Mouse (Mus musculus) cerebellum, postnatal 10 days (tissue): ENCODE measurements around the gene Kirrel3.
A peak's percentile ranks its signal among the peaks of the same experiment; 100 is the strongest.

Source experiments
- DNase-seq, 2 experiments: peaks; one replicate each; pipeline ENCODE4 v3.0.0; 2021; ENCODE audit warnings: mixed read lengths in 2 of 2

The Kirrel3 gene

DNA sequence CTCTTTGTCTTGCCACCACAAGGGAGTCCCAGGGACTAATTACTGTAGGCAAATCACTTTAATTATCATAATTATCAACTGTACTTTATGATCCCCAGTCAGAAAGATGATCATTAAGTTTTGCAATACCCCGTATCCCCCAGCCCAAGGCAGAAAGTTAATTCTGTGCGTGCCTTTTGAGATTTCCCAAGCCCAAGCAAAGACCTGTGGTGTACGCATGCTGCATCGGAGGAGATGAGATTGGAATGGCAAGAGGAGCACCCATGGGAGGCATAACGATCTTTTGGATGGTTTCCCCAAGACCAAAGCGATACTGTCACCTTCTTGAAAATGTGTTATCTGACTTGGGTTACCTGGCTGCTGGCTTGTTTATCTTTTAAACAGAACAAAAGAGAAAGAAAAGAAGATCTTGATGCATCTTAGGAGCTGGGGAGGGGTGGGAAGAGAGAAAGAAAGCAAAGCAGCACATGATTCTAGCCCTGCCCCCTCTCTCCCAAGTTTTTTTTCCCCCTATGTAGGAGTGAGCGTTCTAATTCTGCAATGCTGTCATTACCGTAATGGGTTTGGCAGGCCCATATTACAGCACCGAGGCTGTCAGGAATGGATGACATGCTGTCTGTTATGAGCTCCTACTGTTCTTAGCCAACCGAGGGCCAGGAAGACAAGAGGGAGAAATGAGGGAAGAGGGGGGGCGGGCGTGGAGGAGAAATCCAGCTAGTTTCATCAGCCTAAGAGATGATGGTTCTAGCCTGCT lies 218.0 kb downstream of the Kirrel3 start:
- no peak for DNase-seq

DNA sequence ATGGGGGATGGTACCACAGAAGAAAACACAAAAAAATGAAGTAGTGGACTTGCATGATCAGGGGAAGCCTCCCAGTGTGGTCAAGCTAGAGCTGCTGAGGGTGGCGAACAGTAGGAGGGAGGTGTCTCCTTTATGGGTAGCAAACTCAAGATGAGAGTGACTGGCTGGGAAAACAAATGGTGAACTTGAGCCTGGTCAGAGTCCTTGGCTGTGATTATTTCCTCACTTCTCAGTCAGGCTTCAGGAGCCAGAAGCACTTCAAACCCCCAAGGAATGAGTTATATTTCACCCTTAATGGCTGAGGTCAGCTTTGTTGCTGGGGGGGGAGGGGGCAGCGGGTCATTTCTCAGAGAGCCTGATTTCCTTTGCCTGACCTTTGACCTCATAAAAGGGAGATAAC lies 218.7 kb downstream of the Kirrel3 start:
- no peak for DNase-seq

DNA sequence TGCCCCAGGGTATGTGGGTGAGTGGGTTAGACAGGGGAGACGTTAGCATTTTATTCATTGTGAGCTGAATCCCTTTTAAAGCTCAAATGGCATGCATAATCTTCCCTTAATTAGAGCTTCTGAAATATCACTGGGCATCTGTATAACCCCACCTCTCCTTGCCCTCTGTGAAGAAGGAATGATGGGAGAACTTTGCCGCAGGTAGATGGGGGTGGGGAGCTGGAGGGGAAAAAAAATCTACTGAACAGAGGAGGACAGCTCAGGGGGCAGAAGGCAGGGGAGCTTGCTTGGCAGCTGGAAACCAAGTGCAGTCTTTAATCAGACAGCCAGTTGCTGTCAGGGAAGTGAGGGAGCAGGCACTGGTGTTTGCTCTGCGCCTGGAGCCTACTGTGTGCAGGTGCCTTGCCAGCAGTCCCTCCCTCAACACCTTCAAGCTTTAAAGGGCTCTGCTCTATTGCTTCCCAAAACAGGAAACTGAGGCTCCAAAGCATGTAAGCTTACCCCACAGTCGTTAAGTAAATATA lies 220.7 kb downstream of the Kirrel3 start:
- DNase-seq, result no peak

DNA sequence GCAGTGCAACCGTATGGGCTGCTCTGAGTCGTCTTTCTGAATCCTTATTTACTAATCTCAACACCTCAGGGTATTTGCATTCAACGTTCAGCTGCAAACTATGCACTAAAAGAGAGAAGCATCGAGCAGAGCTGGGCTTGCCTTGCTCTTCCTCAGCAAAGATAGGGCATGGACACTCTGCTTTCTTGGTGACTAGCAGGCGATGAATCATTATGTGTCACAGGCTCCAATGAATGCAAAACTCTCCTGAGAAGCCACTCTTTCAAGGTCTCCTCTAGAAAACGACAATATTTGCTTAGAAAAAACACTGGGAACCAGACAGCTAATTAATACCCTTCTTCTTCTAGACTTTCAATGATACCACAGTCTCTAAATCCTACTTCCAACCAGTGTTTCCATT lies 223.0 kb downstream of the Kirrel3 start:
- DNase-seq, result no peak

DNA sequence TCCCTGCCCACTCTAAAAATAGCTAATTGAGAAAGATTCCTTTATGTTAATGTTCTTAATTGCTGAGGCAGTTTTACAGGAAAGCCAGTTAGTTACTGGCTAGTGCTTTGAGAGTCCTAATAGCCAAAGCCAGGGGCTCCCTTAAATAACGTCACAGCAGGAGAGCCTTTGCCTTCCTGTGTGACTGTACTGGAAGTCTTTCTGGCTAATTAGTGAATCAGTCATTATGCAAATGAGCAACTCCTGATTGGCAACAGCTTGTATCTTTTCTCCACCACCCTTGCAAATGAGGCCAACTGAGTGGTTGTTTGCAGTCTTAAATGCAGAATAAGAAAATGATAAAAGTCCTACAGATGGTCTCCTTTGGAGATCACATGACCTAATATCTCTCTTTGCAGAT lies 226.3 kb downstream of the Kirrel3 start:
- peak; percentile 40 to 54 for DNase-seq

DNA sequence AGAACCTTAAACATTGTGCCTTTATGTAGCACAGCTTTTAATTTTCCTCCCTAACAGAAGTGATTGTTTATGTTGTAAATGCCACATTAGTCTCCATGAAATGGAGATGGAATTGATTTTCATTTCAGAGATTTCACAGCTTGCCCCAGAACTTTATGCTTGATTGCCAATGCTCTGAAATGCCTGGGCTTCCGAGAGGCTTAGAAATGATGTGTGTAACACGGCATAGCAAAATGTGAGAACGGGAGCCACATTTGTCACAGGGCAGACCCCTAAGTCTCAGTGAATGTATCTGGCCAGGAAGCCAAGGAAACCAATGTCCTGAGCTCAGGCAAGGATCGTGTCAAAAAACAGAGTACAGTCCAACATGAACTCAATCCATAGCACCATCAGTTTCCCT lies 227.3 kb downstream of the Kirrel3 start:
- no peak for DNase-seq

DNA sequence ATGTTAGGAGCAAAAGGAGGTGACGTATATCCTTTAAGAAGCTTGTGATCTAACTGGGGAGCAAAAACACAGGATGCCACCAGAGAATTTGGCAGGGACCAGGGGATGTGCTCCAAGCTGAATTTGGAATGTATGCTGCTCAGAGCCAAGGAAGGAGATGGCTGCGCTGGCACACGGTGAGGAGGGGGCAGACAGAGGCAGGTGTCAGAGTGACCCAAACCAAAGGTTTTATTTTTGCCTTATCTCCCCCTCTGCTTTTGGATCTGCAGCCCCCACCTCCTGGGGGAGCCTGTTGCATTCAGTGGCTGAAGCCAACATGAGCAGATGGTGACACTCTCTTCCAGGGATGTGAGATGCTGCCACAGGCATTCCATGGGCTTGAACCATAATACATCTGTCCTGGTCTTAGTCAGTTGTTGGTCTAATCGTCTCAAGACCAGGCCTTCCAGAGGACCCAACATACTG lies 227.8 kb downstream of the Kirrel3 start:
- peak; percentile 76 to 82 for DNase-seq

DNA sequence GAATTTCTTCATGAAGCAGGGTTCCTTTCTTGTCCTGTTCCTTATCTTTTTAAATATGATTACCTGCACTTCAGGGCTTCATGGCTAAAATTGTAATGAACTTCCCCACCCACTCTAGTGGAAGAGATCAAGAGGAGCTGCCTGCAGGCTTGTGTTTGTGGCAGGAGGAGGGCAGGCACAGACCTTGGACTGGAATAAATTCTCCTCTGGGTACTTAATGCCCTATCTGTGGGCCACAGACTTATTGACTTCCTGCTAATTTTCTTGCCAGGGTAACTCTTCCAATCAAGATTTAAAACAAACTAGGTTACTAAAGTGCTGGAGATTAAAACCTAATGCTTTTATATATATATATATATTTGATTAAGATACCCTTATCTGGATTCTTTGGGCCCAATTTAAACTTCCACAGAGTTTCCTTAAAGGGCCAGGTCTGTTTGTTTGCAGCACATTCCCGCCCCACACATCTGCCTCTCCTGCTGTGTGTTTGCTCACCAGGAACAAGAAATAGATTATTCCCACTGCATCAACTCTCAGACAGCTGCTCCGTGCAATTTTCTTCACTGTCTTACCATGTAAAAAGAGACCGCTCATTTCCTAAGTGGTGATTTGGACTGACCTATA lies 229.4 kb downstream of the Kirrel3 start:
- DNase-seq, result no peak

DNA sequence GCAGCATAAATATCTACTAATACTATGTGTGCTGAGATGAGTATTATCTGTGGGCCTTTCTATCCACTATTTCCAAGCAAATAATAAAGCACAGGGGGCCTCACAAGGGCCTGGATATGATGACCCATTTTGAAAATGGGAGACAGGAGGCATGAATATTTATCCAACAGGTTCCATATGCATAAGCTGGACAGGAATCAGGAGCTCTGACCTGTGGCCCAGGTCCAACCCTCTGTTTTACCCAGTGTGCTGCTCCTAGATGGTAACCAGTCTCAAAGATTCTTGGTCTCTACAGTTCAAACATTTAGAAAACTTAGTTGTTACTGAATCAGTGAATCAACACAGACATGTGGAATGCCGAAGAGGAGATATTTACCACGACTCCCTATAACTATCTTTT lies 230.8 kb downstream of the Kirrel3 start:
- peak; percentile 38 for DNase-seq

DNA sequence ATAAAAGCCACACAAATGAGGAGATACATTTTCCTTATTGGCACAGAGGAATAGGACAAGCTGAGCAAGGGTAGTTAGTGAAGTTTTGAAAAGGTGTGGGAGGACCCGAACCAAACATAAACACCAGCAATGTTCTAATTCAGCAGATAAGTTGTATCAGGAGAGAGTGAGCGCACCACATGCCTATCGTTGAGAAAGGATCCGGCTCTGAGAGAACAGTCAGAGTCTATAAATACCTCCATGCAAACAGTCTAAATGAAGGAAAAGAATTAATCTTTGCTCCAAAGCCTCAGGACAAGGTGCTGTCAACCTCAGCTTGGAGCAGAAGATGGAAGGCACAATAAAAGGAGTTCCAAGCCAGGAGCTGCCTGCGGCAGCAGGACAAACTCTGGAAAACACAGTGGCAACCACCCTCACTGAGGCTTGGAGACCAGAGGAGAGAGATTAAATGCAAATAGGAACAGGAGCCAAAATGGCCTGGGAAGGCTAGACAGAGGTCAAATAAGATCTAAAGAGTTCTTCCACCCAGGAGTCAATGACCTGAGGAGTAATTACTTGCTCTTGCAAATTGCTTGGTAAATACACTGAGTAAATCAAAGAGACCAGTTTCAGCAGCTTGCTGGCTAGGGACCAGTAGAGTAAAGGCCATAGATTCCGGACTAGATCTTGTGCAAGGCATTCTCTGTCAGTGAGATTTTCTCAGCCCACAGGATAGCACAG lies 235.9 kb downstream of the Kirrel3 start:
- no peak for DNase-seq

DNA sequence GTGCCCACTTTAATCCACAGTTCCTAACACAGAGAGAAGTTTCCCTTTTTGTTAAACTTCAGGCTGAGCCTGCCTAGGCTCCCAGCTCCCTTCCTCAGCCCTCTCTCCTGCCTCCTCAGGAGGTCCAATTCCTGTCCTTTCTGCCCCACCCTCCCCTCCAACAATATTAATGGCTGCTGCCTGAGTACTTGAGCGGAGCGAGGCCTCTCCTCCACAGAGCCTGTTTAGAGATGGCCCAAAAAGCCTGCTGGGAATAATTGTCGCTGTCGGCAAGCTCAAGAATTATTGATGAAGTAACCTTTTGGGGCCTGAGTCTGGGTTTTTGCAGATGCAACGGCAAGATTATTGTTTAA lies 236.5 kb downstream of the Kirrel3 start:
- DNase-seq, result no peak

DNA sequence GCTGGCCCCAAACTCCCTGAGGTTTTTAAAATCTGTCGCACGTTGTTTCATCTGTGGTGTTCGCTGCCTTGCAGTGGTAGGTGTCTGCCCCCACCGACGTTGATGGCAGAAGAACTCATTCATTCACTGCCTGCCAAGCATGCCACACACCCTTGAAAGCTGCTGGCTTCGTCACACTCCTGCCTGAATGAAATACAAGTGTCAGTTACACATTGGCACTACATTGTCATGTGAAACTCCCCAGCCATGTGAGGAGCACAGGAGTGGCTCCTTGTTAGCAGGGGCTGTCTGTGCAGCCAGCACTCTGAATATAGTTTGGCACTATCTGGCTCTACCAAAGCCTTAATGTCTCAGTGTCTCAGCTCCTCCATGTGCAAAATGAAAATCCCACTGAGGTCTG lies 246.8 kb downstream of the Kirrel3 start:
- DNase-seq, result peak; percentile 28 to 30

DNA sequence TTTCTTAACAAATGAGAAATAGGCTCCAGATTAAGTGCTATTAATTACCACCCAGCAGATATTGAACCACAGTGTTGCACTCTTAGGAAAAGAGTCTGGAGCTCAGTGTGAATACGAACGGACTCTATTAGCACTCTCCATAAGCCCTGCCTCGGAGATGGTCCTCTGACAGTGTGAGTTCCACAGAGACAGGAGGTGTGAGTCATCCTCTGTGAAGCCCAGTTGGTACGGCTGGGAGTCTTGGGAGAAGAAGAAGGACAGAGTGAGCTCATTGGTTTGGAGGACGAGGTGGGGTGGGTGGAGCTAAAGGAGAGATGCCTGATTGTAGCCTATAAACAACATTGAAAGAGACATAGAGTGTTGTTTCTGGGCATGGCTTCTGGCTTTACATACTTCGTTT lies 247.9 kb downstream of the Kirrel3 start:
- DNase-seq, result no peak

DNA sequence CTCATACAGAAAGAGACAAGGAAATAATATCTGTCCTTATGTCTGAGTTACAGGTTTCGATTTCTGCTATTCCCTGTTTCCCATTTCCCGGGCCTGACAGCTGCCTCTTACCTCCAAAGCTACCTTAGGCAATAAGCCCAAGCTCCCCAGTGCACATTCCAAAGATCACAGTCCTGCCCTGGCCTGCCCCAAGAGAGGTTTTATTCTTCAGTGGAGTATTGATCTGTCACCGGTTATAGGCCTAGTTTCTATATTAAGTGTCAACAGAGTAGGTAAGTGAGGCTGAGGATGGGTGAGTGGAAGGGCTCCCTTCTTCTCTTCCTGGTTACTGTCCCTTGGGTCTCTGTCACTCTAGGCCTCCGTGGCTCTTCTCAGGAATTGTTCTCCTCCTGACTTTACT lies 249.3 kb downstream of the Kirrel3 start:
- no peak for DNase-seq

DNA sequence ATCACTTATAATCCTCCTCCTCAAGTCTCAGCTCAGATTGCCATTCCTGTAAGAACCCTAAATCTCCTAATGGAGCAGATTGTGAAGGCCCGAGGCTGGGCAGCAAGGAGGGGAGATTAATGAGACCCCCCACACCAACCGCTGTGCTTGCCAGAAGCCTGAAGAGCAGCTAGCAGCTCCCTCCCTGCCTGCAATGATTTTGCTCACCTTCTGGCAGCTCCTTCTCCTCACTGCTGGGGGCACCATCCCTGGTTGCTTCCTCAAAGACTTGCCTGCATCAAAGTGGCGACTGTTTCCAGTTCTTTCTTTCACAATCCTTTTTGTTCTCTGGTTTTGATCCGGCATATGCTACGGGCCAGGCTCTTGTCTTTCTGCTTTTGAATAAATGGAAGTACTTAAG lies 253.7 kb downstream of the Kirrel3 start:
- peak; percentile 76 to 89 for DNase-seq

DNA sequence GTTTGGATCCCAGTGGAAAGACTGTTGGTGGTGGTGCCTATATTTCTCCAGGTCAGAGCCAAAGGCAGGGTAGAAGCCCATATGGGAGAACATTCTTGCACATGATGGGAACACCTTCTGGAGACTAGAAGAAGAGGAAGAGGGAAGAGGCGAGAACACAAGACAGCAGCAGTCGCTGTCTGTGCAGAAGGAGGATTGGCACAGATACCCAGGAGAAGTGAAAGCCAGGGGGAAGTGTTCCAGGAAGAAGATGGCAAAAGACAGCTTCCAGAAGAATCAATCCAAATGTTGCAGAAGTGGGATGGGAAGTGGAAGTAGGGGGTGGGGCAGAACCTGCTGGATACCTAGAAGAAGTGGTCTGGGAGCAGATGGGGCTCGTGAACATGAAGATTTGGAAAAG lies 255.1 kb downstream of the Kirrel3 start:
- peak; percentile 42 to 47 for DNase-seq

DNA sequence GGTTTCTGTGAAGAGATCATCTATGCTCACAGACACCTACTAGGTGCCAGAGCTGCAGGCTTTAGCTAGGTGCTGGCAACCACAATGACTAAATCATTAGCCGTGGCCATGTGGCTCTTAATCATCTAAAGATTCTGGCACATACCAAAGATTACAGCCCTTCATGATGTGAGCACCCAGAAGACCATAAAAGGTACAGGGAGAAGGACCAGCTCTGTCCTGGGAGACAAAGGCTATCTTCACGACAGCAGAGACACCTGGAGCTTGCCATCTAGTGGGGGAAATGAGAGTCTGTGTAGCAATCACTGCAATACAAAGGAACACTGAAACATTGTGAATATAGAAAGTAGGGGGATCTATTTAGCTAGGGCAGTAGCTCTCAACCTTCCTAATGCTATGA lies 262.3 kb downstream of the Kirrel3 start:
- DNase-seq, result peak; percentile 39 to 45

DNA sequence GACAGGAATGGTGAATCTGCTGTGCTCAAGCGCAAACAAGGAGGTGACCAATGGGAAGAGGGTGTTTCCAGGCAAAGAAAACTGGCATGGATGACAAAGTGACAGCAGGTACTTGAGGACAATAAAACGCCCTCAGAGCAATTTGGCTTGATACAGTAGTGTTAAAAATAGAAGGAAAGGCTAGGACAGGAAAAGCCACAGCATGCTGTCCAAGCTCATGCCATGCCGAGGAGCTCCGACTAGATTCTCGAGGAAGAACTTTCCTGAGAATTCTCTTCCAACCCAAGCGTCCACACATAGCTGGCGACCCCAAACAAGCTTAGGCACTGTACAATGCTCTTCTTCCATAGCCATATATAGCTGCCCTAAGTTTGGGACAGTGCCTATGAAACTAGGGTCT lies 263.5 kb downstream of the Kirrel3 start:
- peak; percentile 75 to 78 for DNase-seq

DNA sequence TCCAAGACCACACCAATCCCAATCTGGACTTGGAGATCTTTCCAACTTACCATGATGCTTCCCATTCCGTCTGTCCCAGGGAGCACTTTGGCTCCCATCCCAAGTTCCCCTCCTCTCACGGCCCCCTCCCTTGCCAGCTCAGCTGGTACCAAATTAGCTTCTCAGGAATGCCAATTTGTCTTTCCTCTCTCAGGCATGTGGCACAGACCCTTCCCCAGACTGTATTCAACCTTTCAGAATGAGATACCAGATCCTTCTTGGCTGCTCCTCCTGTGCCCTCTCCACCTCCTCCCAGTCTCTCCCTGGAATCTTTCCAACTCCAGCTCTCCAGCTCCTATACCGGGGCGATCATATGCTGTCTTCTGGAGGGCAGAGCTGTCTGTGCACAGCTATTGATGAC lies 264.2 kb downstream of the Kirrel3 start:
- DNase-seq, result peak; percentile 92 to 96

DNA sequence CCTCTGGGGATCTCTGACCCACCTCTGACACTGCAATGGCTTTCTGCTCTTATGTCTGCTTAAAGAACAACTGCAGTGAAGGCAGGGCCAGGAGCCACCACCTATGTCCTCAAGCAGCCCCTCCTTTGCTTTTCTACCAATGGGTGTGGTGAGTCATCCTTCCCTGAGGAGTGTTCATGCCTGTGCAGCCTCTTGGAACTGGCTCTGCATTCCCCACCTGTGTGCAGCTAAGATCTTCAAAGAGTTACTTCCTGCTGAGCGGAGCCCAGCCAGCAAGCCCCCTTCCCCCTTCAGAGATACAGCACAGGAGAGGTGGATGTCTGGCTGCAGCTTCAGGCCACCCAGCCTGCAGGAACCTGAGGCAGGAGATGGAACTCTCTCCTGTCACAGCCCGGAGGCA lies 265.2 kb downstream of the Kirrel3 start:
- peak in 1 of 2 experiments; percentile 23 for DNase-seq

DNA sequence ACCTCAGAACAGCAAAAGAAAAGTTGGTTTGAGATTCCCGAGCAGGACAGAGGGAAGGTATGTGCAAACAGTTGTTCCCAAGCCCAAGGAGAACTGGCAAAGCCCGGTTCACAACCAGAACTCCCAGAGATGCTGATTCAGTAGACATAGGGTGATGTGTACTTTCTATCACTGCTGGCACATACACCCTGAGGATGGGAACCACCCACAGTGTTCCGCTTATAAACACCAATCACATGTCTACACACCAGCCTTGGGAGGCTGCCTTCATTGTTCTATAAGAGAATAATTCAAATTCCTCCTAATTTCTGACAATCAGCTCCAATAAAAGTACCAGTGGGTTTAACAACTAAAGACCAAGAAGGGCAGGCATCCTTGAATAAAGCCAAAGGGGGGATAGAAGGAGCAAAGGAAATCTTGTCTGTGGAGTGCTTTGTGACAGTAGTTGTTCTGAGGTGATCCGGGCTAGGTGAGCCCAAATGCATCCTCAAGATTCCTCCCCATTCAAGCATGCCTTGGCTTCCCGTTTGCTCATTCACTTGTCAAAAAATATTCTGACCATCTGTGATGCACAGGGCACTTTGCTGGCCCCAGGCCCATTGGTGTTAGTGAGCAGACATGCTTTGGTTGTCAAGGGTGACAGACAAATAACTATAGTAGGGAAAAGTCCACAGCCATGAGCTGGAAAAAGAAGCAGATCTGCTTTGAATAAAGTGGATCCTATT lies 266.5 kb downstream of the Kirrel3 start:
- peak; percentile 86 to 92 for DNase-seq

DNA sequence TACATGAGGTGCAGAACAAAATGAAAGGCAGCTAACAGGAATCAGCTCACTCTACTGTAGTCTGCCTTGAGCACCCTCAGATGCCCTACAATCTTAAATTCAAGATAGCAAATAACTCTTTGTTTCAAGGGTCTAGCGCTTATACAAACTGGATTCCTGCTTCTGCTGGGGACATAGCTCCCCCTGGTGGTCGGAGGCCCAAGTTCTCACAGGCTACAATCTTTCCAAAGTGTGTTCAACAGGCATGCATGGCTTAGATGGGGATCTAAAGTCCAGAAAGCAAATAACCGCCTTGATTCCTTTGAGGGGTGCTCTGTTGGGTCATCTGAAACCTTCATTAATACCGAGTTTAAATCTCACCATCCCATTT lies 267.1 kb downstream of the Kirrel3 start:
- peak; percentile 88 to 91 for DNase-seq

DNA sequence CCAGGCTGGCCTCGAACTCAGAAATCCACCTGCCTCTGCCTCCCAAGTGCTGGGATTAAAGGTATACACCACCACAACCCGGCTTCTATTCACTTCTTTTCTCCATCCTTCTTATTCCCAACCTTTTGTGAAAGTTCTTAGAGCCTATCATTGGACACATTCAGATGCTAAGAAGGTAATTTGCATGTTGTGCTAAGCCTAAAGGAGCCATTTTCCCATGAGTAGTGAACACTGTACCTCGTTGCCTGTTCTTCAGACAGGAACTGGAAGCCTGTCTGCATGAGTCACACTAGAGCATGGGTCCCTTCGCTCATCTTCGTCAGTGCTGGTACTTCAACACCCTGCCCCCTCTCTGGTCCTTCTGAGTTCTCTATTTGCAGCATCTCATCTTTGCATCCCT lies 268.2 kb downstream of the Kirrel3 start:
- no peak for DNase-seq
